In genomic region chr3:139888537-139888936, GRCm38 (mm10) we compare ENCODE assay signal across 23 mouse cellular contexts.
DNase-seq lines count a peak whose midpoint lies in the region; ATAC-seq and TF ChIP-seq lines count a peak whose summit lies in the region.
"Had no signal": no experiment of that assay in that cellular context is flagged by ENCODE, and none has a peak within 500 bp of the region (broad histone marks: within the 10 kb centered on the region; RNA-seq: fewer than 3 reads in every experiment).

No protein-coding gene starts in this region.

- no peak overlapping the region for H3K4me2 ChIP-seq in liver, postnatal 0 days (ENCODE audit: low read depth, low read length)
- H3K4me2 ChIP-seq: embryonic facial prominence, embryonic 12.5 days; embryonic facial prominence, embryonic 15.5 days; heart, embryonic 11.5 days; hindbrain, embryonic 12.5 days; hindbrain, embryonic 15.5 days; intestine, embryonic 15.5 days had no signal

- WGBS in liver, postnatal 0 days (ENCODE audit: insufficient replicate concordance) = 35% methylated on average over 1 of the region's 1 CpGs

- no peak overlapping the region for H3K27ac ChIP-seq in liver, postnatal 0 days (ENCODE audit: low read depth)
- H3K27ac ChIP-seq: embryonic facial prominence, embryonic 12.5 days; embryonic facial prominence, embryonic 15.5 days; hindbrain, embryonic 12.5 days; hindbrain, embryonic 15.5 days; intestine, embryonic 15.5 days had no signal

- no peak for DNase-seq in G1E (ENCODE audit: low spot score)
- DNase-seq in liver, postnatal 0 days = no peak
- DNase-seq in cerebellum, postnatal 25 days = no peak
- no peak for DNase-seq in embryo, embryonic 10 days (ENCODE audit: low spot score)
- DNase-seq: adrenal gland, postnatal 10 days; adrenal gland, postnatal 36 days; cerebellum, adult 2 months; cerebellum, adult 9-11 months; cerebellum, postnatal 36 days; forebrain, postnatal 0 days; gastrocnemius, postnatal 25 days; heart, adult 11 months; kidney, adult 11 months had no signal

- no peaks in the 10 kb centered on the region for H3K9me3 ChIP-seq in G1E (replicated peaks)
- no peaks in the 10 kb centered on the region for H3K9me3 ChIP-seq in liver, postnatal 0 days (ENCODE audit: low read length)
- H3K9me3 ChIP-seq: embryonic facial prominence, embryonic 12.5 days; embryonic facial prominence, embryonic 15.5 days; hindbrain, embryonic 12.5 days; hindbrain, embryonic 15.5 days; intestine, embryonic 15.5 days had no signal

- H3K4me3 ChIP-seq in G1E (ENCODE audit: low read depth, low read length) = no peak overlapping the region
- H3K4me3 ChIP-seq in liver, postnatal 0 days (ENCODE audit: low read depth, low read length) = no peak overlapping the region
- H3K4me3 ChIP-seq: embryonic facial prominence, embryonic 12.5 days; embryonic facial prominence, embryonic 15.5 days; hindbrain, embryonic 12.5 days; hindbrain, embryonic 15.5 days; intestine, embryonic 15.5 days had no signal

- H3K9ac ChIP-seq in liver, postnatal 0 days (replicated peaks) = no peak overlapping the region
- H3K9ac ChIP-seq: embryonic facial prominence, embryonic 12.5 days; embryonic facial prominence, embryonic 15.5 days; forebrain, postnatal 0 days; hindbrain, embryonic 12.5 days; hindbrain, embryonic 15.5 days; intestine, embryonic 15.5 days had no signal

- no peaks in the 10 kb centered on the region for H3K27me3 ChIP-seq in G1E (ENCODE audit: insufficient read depth, low read length)
- H3K27me3 ChIP-seq in liver, postnatal 0 days (ENCODE audit: insufficient read depth, low read length) = no peaks in the 10 kb centered on the region
- H3K27me3 ChIP-seq: embryonic facial prominence, embryonic 12.5 days; embryonic facial prominence, embryonic 15.5 days; hindbrain, embryonic 12.5 days; hindbrain, embryonic 15.5 days; intestine, embryonic 15.5 days; Patski had no signal

- H3K36me3 ChIP-seq in G1E (replicated peaks) = no peaks in the 10 kb centered on the region
- H3K36me3 ChIP-seq in liver, postnatal 0 days (replicated peaks; ENCODE audit: insufficient read depth, low read length) = no peaks in the 10 kb centered on the region
- H3K36me3 ChIP-seq: embryonic facial prominence, embryonic 12.5 days; embryonic facial prominence, embryonic 15.5 days; hindbrain, embryonic 12.5 days; hindbrain, embryonic 15.5 days; intestine, embryonic 15.5 days had no signal

- peak; percentile 80 for ATAC-seq in G1E (ENCODE audit: extremely low read depth, insufficient number of reproducible peaks, low FRiP score, poor library complexity, severe bottlenecking)
- peak; percentile 61; the same call in 1 of the 2 replicates for ATAC-seq in common myeloid progenitor, adult 5-6 weeks (replicated peaks; ENCODE audit: low read depth, poor library complexity, severe bottlenecking)
- ATAC-seq in megakaryocyte progenitor cell, adult 5-6 weeks (replicated peaks; ENCODE audit: poor library complexity) = peak; percentile 42
- no peak for ATAC-seq in liver, postnatal 0 days
- ATAC-seq: forebrain, embryonic 14.5 days; forebrain, postnatal 0 days; intestine, embryonic 15.5 days; Patski had no signal

- peaks cover 13% of the 10 kb centered on the region for H3K4me1 ChIP-seq in G1E (ENCODE audit: insufficient read depth, low read depth, low read length)
- H3K4me1 ChIP-seq in liver, postnatal 0 days (ENCODE audit: insufficient read depth) = no peaks in the 10 kb centered on the region
- H3K4me1 ChIP-seq: embryonic facial prominence, embryonic 12.5 days; intestine, embryonic 15.5 days had no signal

- no peak for TF ChIP-seq CTCF in G1E (IDR thresholded peaks at IDR 0.05; ENCODE audit: low read depth, low read length)
- TF ChIP-seq CTCF in liver, postnatal 0 days (IDR thresholded peaks at IDR 0.05; ENCODE audit: low read depth) = no peak

- no peak for TF ChIP-seq EP300 in liver, postnatal 0 days (IDR thresholded peaks at IDR 0.05; ENCODE audit: low read depth)
